Mouse (Mus musculus) olfactory bulb, adult 2 months (tissue): ENCODE data around the gene Zfp536. TPM values are rescaled to one million over a fixed set of nuclear protein-coding genes. Genes with fewer than 3 reads are reported as not detected.

Source experiments
- H3K27ac ChIP-seq: fragments of 200-500 bp; 2 replicates; pipeline ENCODE4 v1.5.1; 2012; ENCODE audit warnings: low read depth, low read length; ENCODE audit not compliant: insufficient read depth
- H3K4me1 ChIP-seq: fragments of 200-500 bp; 2 replicates; pipeline ENCODE4 v1.6.1; 2012; ENCODE audit warnings: low read length; ENCODE audit not compliant: control insufficient read depth, insufficient read depth
- H3K4me3 ChIP-seq: fragments of 200-500 bp; 2 replicates; pipeline ENCODE4 v1.5.1; 2012; ENCODE audit warnings: mild to moderate bottlenecking, low read depth, low read length, moderate library complexity; ENCODE audit not compliant: insufficient read depth
- CTCF ChIP-seq: fragments of 200-500 bp; IDR thresholded peaks from 2 replicates; pipeline ENCODE4 v1.5.1; 2012; ENCODE audit warnings: low read depth, mild to moderate bottlenecking, low read length, moderate library complexity; ENCODE audit not compliant: insufficient read depth
- POLR2A ChIP-seq: fragments of 200-500 bp; IDR thresholded peaks from 2 replicates; pipeline ENCODE4 v1.6.1; 2012; ENCODE audit warnings: mild to moderate bottlenecking, low read depth, low read length, moderate library complexity; ENCODE audit not compliant: insufficient read depth
- WGBS: fragments of 180-500 bp; shearing (Covaris S2); methylation state at CpG from one replicate; pipeline ENCODE4 v1.1.7; 2018; 5-methylcytosine and 5-hydroxymethylcytosine counted together
- polyA plus RNA-seq: library from polyadenylated mRNA; stranded (reverse); fragments of >200 nt; gene quantifications from 2 replicates; pipeline ENCODE4 v1.2.4, GENCODE M21; 2012; ENCODE audit warnings: low replicate concordance; ENCODE audit not compliant: missing spikeins, insufficient read depth, insufficient read length

The Zfp536 gene
- polyA plus RNA-seq, 1 experiment = not detected

- H3K4me1 ChIP-seq = no peaks in the 10 kb centered on the region
- 81% methylated on average over 2 of the region's 2 CpGs for WGBS
- no peak for TF ChIP-seq CTCF
- TF ChIP-seq POLR2A = no peak
- H3K4me3 ChIP-seq = no peak overlapping the region
- no peak overlapping the region for H3K27ac ChIP-seq
Observed at GRCm38 (mm10) chr7:37521407-37521806, 252.0 kb downstream of the Zfp536 start.

- TF ChIP-seq CTCF (no peak), POLR2A (no peak)
- 87% methylated on average over 8 of the region's 8 CpGs for WGBS
- Histone ChIP-seq H3K27ac (no peak overlapping the region), H3K4me1 (peaks cover 2% of the 10 kb centered on the region; the same call in 1 of the 2 replicates), H3K4me3 (no peak overlapping the region)
Observed at GRCm38 (mm10) chr7:37510933-37511675, 262.3 kb downstream of the Zfp536 start.

DNA sequence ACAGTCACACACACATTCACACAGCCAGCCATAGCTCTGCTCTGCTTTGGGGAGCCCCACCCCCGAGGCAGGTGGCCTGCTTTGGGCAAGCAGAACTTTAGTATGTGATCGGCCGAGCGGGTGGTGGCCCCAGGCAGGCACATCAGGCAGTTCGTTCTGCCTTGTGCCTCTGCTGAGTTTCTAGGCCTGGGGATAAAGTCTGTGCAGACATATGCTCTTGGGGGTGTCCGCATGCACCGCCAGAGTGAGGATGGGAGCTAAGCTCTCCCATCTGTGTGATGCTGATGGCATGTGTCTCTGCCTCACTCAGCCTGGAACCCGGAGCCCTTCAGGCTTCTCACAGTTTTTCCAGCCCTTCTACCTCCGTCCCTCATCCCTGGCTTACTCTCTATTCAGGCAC is 263.7 kb downstream of the Zfp536 start:
- 78% methylated on average over 9 of the region's 9 CpGs for WGBS

GRCm38 (mm10) chr7:37505548-37505947 is 267.9 kb downstream of the Zfp536 start:
- WGBS = 49% methylated on average over 7 of the region's 7 CpGs
- no peak overlapping the region for H3K4me3 ChIP-seq
- TF ChIP-seq CTCF = no peak
- peaks cover 4% of the 10 kb centered on the region; the same call in 1 of the 2 replicates for H3K4me1 ChIP-seq
- no peak overlapping the region for H3K27ac ChIP-seq

More for the DNA sequence above, 263.7 kb downstream of the Zfp536 start:
- H3K4me1 ChIP-seq = peaks cover 6% of the 10 kb centered on the region
- no peak overlapping the region for H3K27ac ChIP-seq
- TF ChIP-seq POLR2A (no peak), CTCF (no peak)
- H3K4me3 ChIP-seq = no peak overlapping the region

DNA sequence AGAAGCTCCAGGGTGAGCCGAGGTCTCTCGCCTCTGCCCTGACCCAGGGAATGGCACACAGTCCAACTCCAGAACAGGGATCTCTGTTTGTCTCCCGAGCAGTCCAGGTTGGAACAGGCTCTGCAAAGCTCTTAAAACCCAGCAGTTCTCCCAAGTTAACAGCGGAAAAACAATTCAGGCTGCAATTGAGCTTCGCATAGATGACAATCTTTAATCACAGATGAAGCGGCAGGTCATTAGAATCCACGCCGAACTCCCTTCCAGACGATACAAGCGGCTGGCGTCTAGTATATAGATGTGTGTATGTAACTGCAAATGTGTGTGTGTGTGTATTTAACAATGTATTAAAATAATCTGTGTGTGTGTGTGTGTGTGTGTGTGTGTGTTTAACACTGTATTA is 268.3 kb downstream of the Zfp536 start:
- no peak overlapping the region for H3K4me3 ChIP-seq
- 60% methylated on average over 11 of the region's 11 CpGs for WGBS
- TF ChIP-seq CTCF = no peak
- no peak for TF ChIP-seq POLR2A
- no peak overlapping the region for H3K27ac ChIP-seq
- H3K4me1 ChIP-seq = peaks cover 4% of the 10 kb centered on the region; the same call in 1 of the 2 replicates

DNA sequence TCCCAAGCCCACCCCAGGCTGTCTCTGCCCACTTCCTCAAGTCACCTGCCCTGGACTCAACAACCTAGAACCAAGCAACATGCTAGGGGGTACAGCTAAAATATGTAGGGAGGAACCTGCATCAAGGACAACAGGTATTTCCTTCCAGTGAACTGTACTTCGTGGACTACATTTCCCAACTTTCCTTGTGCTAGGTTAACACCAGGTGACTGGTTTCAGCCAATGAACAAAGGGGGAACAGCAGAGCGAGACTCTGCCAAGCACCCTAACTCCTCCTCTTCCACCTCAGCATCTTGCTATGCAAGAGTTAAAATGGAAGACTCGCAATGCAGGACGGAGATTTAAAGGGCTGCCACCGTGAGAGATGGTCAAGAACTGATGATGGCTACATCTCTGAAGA is 274.6 kb downstream of the Zfp536 start:
- WGBS = 79% methylated on average over 5 of the region's 5 CpGs
- Histone ChIP-seq H3K4me3 (no peak overlapping the region), H3K27ac (no peak overlapping the region), H3K4me1 (peaks cover 5% of the 10 kb centered on the region; the same call in 1 of the 2 replicates)
- no peak for TF ChIP-seq POLR2A
- TF ChIP-seq CTCF = no peak

GRCm38 (mm10) chr7:37496491-37496890 is 276.9 kb downstream of the Zfp536 start:
- 84% methylated on average over 9 of the region's 9 CpGs for WGBS
- no peak overlapping the region for H3K27ac ChIP-seq
- no peak for TF ChIP-seq CTCF
- TF ChIP-seq POLR2A = no peak

GRCm38 (mm10) chr7:37490312-37490711 is 283.1 kb downstream of the Zfp536 start:
- peaks cover 12% of the 10 kb centered on the region; the same call in 1 of the 2 replicates for H3K4me1 ChIP-seq
- no peak for TF ChIP-seq POLR2A
- no peak for TF ChIP-seq CTCF
- WGBS = 59% methylated on average over 5 of the region's 5 CpGs
- H3K4me3 ChIP-seq = no peak overlapping the region
- H3K27ac ChIP-seq = no peak overlapping the region

More at GRCm38 (mm10) chr7:37496491-37496890, 276.9 kb downstream of the Zfp536 start:
- H3K4me3 ChIP-seq = no peak overlapping the region
- H3K4me1 ChIP-seq = peaks cover 5% of the 10 kb centered on the region; the same call in 1 of the 2 replicates

GRCm38 (mm10) chr7:37484946-37485345 is 288.5 kb downstream of the Zfp536 start:
- no peak overlapping the region for H3K27ac ChIP-seq
- WGBS = 94% methylated on average over 3 of the region's 3 CpGs
- no peak overlapping the region for H3K4me3 ChIP-seq
- H3K4me1 ChIP-seq = peaks cover 4% of the 10 kb centered on the region; the same call in 1 of the 2 replicates
- TF ChIP-seq POLR2A = no peak
- TF ChIP-seq CTCF = no peak

- Histone ChIP-seq H3K4me1 (no peaks in the 10 kb centered on the region), H3K4me3 (no peak overlapping the region), H3K27ac (no peak overlapping the region)
- TF ChIP-seq CTCF = no peak
- TF ChIP-seq POLR2A = no peak
- WGBS = 81% methylated on average over 4 of the region's 4 CpGs
Observed at GRCm38 (mm10) chr7:37482564-37482963, 290.9 kb downstream of the Zfp536 start.
